Mouse (Mus musculus): ENCODE results near the gene Rev3l. TPM values are rescaled to one million over a fixed set of nuclear protein-coding genes. Genes with fewer than 3 reads are reported as not detected.

Gene Rev3l
- 19.7 TPM for polyA plus RNA-seq (2015; fragmentation: Illumina TruSeq; extraction: RNeasy Lipid Tissue Mini Kit (QIAGEN cat#74804); ENCODE audit: low read depth, low replicate concordance)

GRCm38 (mm10) chr10:39731736-39732265 lies at the start of gene Rev3l:
Gene Rev3l (plus strand): TSS chr10:39732118.

GRCm38 (mm10) chr10:39898874-39899371 lies 167.0 kb downstream of the Rev3l start, which contains the start of gene Mfsd4b4:
Gene Mfsd4b4 (minus strand): TSS chr10:39899238.

Other genes starting within 250 kb of the Rev3l start
- 2.0 TPM for gene Traf3ip2, start 119.2 kb upstream of the Rev3l start, polyA plus RNA-seq (2015; fragmentation: Illumina TruSeq; extraction: RNeasy Lipid Tissue Mini Kit (QIAGEN cat#74804); ENCODE audit: low read depth, low replicate concordance)
- 7.5 TPM for gene Mfsd4b4, start 167.1 kb downstream of the Rev3l start, polyA plus RNA-seq (2015; fragmentation: Illumina TruSeq; extraction: RNeasy Lipid Tissue Mini Kit (QIAGEN cat#74804); ENCODE audit: low read depth, low replicate concordance)
- not detected for gene Mfsd4b2, start 194.8 kb downstream of the Rev3l start, polyA plus RNA-seq (2015; fragmentation: Illumina TruSeq; extraction: RNeasy Lipid Tissue Mini Kit (QIAGEN cat#74804); ENCODE audit: low read depth, low replicate concordance)
- not detected for gene Mfsd4b3, start 228.0 kb downstream of the Rev3l start, polyA plus RNA-seq (2015; fragmentation: Illumina TruSeq; extraction: RNeasy Lipid Tissue Mini Kit (QIAGEN cat#74804); ENCODE audit: low read depth, low replicate concordance)